Mouse (Mus musculus): ENCODE results near the gene Slc6a9.

Gene Slc6a9

GRCm38 (mm10) chr4:117878301-117878700 lies 44.0 kb downstream of the Slc6a9 start:
- DNase-seq (ENCODE audit: low spot score in 2 of 2), result no peak

GRCm38 (mm10) chr4:117878703-117879102 lies 44.4 kb downstream of the Slc6a9 start:
- DNase-seq (ENCODE audit: low spot score in 2 of 2), result no peak

- DNase-seq (ENCODE audit: low spot score in 2 of 2), result peak; percentile 18 to 25
Measured at GRCm38 (mm10) chr4:117882701-117883691, 48.7 kb downstream of the Slc6a9 start, which contains the start of gene B4galt2. B4galt2 (minus strand) TSS chr4:117883487.

- no peak for DNase-seq (ENCODE audit: low spot score in 2 of 2)
Measured at GRCm38 (mm10) chr4:117884146-117884545, 49.8 kb downstream of the Slc6a9 start.

GRCm38 (mm10) chr4:117885093-117885492 lies 50.8 kb downstream of the Slc6a9 start:
- no peak for DNase-seq (ENCODE audit: low spot score in 2 of 2)

GRCm38 (mm10) chr4:117885994-117886393 lies 51.7 kb downstream of the Slc6a9 start:
- DNase-seq (ENCODE audit: low spot score in 2 of 2), result no peak

- DNase-seq (ENCODE audit: low spot score in 2 of 2), result no peak
Measured at GRCm38 (mm10) chr4:117886644-117887043, 52.3 kb downstream of the Slc6a9 start.

GRCm38 (mm10) chr4:117887133-117887532 lies 52.8 kb downstream of the Slc6a9 start, which contains the start of gene Atp6v0b:
Atp6v0b (minus strand) TSS chr4:117887333.
- peak; percentile 86 to 94 for DNase-seq (ENCODE audit: low spot score in 2 of 2)

GRCm38 (mm10) chr4:117887920-117888319 lies 53.6 kb downstream of the Slc6a9 start:
- no peak for DNase-seq (ENCODE audit: low spot score in 2 of 2)

- DNase-seq (ENCODE audit: low spot score in 2 of 2), result no peak
Measured at GRCm38 (mm10) chr4:117889471-117889870, 55.2 kb downstream of the Slc6a9 start.

- no peak for DNase-seq (ENCODE audit: low spot score in 2 of 2)
Measured at GRCm38 (mm10) chr4:117890031-117890430, 55.7 kb downstream of the Slc6a9 start.

- no peak for DNase-seq (ENCODE audit: low spot score in 2 of 2)
Measured at GRCm38 (mm10) chr4:117890750-117891149, 56.4 kb downstream of the Slc6a9 start.

GRCm38 (mm10) chr4:117891738-117892161 lies 57.4 kb downstream of the Slc6a9 start, which contains the start of gene Dph2:
Dph2 (minus strand) TSS chr4:117892032.
- peak; percentile 59 to 78 for DNase-seq (ENCODE audit: low spot score in 2 of 2)

GRCm38 (mm10) chr4:117893376-117893775 lies 59.1 kb downstream of the Slc6a9 start:
- DNase-seq (ENCODE audit: low spot score in 2 of 2), result peak in 1 of 2 experiments; percentile 49

GRCm38 (mm10) chr4:117894601-117895000 lies 60.3 kb downstream of the Slc6a9 start:
- DNase-seq (ENCODE audit: low spot score in 2 of 2), result no peak

- no peak for DNase-seq (ENCODE audit: low spot score in 2 of 2)
Measured at GRCm38 (mm10) chr4:117895339-117895738, 61.0 kb downstream of the Slc6a9 start.

- no peak for DNase-seq (ENCODE audit: low spot score in 2 of 2)
Measured at GRCm38 (mm10) chr4:117896031-117896430, 61.7 kb downstream of the Slc6a9 start.

- DNase-seq (ENCODE audit: low spot score in 2 of 2), result no peak
Measured at GRCm38 (mm10) chr4:117898111-117898510, 63.8 kb downstream of the Slc6a9 start.

- DNase-seq (ENCODE audit: low spot score in 2 of 2), result no peak
Measured at GRCm38 (mm10) chr4:117904094-117904493, 69.8 kb downstream of the Slc6a9 start.

GRCm38 (mm10) chr4:117904761-117905160 lies 70.5 kb downstream of the Slc6a9 start:
- DNase-seq (ENCODE audit: low spot score in 2 of 2), result no peak

GRCm38 (mm10) chr4:117906196-117906595 lies 71.9 kb downstream of the Slc6a9 start:
- DNase-seq (ENCODE audit: low spot score in 2 of 2), result no peak

GRCm38 (mm10) chr4:117908834-117909453 lies 74.6 kb downstream of the Slc6a9 start:
- DNase-seq (ENCODE audit: low spot score in 2 of 2), result no peak

Data from urinary bladder, postnatal 36 days (tissue).